ENCODE assay signal across 14 mouse cellular contexts in genomic region chr5:110471285-110471684, GRCm38 (mm10).
"Had no signal": no experiment of that assay in that cellular context is flagged by ENCODE, and none has a peak within 500 bp of the region (broad histone marks: within the 10 kb centered on the region; RNA-seq: fewer than 3 reads in every experiment).

No protein-coding gene starts in this region.

- H3K4me1 ChIP-seq: liver, embryonic 13.5 days had no signal

- H3K9ac ChIP-seq: kidney, embryonic 15.5 days; limb, embryonic 13.5 days; liver, embryonic 13.5 days; neural tube, embryonic 13.5 days had no signal

- H3K36me3 ChIP-seq: kidney, embryonic 15.5 days; limb, embryonic 10.5 days; limb, embryonic 13.5 days; liver, embryonic 13.5 days; midbrain, embryonic 10.5 days; neural tube, embryonic 13.5 days had no signal

- H3K4me2 ChIP-seq: kidney, embryonic 15.5 days; limb, embryonic 13.5 days; liver, embryonic 13.5 days; neural tube, embryonic 13.5 days had no signal

- DNase-seq: liver; liver, embryonic 13.5 days; lung, adult 2 months; midbrain, embryonic 14.5 days; right cerebral cortex, postnatal 25 days; spleen, adult 18-20 months; thymus, adult 18-20 months; thymus, postnatal 36 days had no signal

- H3K9me3 ChIP-seq: kidney, embryonic 15.5 days; limb, embryonic 10.5 days; limb, embryonic 13.5 days; liver, embryonic 13.5 days; megakaryocyte, embryonic 14.5 days; midbrain, embryonic 10.5 days; neural tube, embryonic 13.5 days had no signal

- H3K4me3 ChIP-seq: kidney, embryonic 15.5 days; limb, embryonic 10.5 days; limb, embryonic 13.5 days; liver, embryonic 13.5 days; megakaryocyte, embryonic 14.5 days; midbrain, embryonic 10.5 days; neural tube, embryonic 13.5 days had no signal

- H3K27me3 ChIP-seq: kidney, embryonic 15.5 days; liver, embryonic 13.5 days; neural tube, embryonic 13.5 days had no signal

- H3K27ac ChIP-seq: kidney, embryonic 15.5 days; limb, embryonic 10.5 days; limb, embryonic 13.5 days; liver, embryonic 13.5 days; neural tube, embryonic 13.5 days had no signal
